Mouse (Mus musculus) right cerebral cortex, postnatal 4 days (tissue): ENCODE data around the gene Lrrc66.

Experiments used
- DNase-seq: peaks from one replicate; pipeline ENCODE4 v3.0.0-alpha.2; 2022

Lrrc66 gene

DNA sequence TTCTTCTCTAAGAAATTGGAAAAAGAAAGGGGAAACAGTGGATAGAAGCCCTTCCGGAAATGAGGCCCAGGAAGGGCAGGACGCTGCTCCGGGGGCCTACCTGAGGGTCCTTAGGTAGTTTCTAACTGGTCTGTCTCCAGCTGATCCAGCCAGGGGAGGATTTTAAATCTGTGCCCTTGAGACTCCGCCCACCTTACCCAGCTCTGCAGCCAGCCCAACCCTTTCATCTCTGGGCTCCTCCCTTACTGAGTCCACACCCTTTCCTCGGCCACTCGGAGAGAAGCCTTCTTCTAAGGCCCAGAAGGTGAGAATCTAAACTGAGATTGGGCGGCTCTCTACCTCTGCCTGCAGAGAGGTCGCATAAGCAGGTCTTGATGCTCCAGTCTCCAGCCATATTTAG lies at the start of gene Lrrc66:
TSS of gene Lrrc66 (minus strand) at position 236 of the 400 bp plus-strand sequence.
- DNase-seq: no peak

- DNase-seq: no peak
Observed at GRCm38 (mm10) chr5:73676626-73677025, 44.3 kb upstream of the Lrrc66 start.

DNA sequence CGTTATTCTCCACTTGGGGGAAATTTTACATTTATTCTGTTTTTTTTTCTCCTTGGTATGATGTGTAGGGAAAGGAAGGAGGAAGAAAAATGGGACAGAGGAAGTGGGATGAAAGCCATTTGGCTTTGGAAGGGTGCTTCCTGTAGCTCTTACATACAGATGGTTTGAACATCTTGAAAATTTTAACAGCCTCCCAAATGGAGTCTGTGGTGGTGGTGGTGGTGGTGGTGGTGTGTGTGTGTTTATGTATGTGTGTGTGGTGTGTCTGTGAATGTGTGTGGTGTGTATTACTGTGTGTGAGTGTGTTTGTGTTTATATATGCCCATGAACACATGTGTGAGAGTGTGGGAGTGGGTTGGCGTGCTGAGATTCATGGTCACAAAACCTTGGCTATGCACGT lies 43.3 kb upstream of the Lrrc66 start:
- no peak for DNase-seq

DNA sequence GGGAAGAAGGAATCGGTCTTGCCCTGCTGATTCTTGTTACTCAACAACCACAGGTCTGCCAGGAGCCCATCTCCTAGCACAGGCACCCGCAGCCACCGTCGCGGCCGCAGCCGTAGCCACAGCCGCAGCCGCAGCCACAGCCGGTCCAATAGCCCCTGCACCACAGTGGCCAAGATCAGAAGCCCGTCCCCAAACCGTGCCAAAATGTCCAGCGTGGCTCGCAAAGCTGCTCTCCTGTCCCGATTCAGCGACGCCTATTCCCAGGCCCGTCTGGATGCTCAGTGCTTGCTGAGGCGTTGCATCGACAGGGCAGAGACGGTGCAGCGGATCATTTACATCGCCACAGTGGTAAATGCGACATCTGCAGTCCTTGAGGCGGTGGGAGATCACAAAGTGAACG lies 37.1 kb upstream of the Lrrc66 start:
- no peak for DNase-seq

DNA sequence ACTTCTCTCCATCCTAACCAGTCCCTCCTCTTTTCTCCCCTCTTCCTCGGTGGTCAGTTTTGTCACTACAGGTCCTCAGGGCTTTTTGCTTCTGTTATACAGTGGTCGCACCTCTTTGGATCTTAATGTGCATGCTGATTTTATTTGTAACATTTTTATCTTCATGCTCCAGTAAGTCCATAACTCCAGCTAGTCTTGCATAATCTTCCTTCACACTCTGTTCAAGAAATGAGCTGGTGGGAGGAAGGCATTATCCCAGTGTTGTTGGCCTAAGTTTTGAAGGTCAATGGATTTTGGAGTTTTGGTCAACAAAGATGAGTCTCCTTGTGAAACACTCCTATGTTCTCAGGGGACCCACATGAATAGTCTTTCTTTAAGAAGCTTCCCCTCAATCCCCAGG lies 35.6 kb upstream of the Lrrc66 start:
- DNase-seq: no peak

DNA sequence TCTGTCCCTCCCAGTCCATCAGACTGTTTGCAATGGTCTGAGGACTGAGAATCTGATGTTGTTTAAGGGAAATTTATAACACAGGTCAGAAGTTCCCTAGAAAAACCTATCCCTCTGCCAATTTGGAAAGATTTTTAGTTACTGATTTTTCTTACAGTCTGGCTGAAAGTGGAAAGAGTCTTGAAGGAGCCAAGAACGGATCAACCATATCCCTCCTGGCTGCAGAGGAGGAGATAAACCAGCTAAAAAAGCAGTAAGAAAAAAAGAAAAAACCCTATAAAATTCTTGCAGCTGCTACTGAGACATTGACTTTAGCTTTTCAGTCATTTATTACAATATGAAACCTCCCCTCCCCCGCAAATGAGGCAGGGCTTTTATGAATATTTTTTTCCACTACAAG lies 34.4 kb upstream of the Lrrc66 start:
- no peak for DNase-seq

GRCm38 (mm10) chr5:73651855-73652201 lies 19.5 kb upstream of the Lrrc66 start:
- no peak for DNase-seq

GRCm38 (mm10) chr5:73651061-73651854 lies 18.9 kb upstream of the Lrrc66 start, which contains the start of gene Spata18:
Spata18 (plus strand) TSS chr5:73651379.
- DNase-seq: peak; percentile 30

DNA sequence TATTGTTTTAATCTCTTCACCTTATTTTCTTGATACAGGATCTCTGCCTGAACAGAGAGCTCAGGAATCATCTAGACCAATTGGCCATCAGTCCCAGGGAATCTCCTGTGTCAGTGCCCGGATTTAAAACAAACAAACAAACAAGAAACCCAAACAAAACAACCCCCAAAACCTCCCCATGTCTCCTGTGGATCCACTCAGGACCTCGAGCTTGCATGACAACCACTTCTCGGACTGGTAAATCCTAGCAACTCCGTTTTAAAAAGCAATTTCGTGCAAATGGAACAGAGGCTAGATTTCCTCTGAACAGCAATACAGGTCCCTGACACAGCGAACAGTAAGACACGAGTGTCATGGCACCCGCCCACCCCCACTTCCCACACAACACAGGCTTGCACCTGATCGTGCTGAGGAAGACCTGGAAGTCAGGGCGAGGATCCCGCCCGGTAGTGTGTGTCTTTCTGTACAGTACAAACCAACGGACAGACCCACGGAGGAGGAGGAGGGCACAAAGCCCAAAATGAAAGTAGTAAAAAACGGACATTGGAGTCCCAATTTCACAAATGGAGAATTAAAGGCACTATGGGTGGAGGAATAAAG lies 18.1 kb upstream of the Lrrc66 start:
- DNase-seq: no peak

- peak; percentile 76 for DNase-seq
Observed at GRCm38 (mm10) chr5:73647261-73647900, 15.1 kb upstream of the Lrrc66 start, which contains the start of gene Sgcb. Sgcb (minus strand) TSS chr5:73647790.

DNA sequence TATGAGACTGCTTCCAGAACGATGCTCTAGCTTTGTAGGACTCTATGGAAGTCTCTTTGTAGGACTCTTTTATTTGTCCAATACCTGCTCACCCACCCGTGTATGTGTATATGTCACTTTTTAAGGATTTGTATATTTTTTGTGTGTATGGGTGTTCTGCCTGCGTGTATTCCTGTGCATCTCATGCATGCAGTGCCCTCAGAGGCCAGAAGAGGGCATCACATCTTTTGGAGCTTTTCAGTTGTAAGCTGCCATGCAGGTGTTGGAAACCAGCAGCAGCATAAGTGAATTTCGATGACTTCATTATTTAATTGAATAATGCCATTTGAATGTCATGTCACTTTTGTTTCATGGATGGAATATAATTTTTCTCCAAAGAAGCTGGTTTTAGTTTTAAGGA lies 9.8 kb upstream of the Lrrc66 start:
- peak; percentile 59 for DNase-seq

DNA sequence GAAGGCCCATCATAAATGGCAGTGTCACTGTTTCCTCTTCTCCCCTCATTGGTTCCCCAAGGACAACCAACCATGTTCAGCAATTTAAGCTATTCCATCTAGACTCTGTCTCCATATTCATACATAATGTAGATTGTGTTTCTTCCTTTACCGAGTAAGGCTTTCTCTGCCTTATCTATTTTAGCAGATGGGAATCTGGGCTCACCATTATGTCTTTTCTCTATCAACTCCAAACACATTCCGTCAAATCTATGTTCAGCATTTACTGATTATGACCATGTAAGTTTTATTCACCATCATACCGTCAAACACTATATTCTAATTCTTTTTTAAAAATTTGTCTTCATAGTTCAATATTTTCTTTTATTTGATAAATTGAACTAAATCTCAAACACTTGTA lies 8.7 kb upstream of the Lrrc66 start:
- no peak for DNase-seq

DNA sequence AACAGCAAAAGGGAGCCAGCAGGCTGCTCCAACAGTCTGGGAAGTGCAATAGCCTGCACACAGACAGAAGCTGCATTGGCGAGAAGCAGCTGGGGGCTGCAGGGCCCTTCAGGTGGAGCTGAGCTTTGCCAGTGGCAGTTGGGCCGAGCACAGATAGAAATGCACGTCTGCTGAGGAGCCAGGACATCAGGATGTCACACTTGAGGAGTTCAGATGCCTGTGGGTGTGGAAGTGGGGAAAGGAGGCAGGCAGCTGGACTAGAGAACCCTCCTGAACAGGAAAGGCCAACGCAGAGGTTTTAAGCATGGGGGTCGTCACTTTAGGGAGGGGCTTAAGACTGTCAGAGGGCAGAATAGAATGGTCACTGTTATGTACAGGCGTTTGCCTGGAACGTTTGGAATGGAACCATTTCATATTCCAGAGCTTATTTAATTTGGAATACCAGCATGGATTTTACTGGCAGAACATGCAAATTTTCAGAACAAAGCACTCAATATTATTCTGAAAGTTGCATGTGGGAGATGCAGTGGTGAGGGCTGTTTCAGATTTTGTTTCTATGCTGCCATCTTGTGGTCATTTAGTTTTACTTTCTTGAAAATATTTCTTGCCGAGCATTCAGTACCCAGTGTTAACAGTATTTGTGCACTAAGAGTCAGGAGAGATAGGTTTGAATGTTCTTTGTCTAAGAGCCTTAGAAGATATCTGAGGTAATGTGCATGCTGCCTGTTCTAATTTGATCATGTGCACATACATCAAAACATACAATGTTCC lies 5.2 kb upstream of the Lrrc66 start:
- DNase-seq: no peak

GRCm38 (mm10) chr5:73633141-73633540 lies 815 bp upstream of the Lrrc66 start:
- peak; percentile 91 for DNase-seq

DNA sequence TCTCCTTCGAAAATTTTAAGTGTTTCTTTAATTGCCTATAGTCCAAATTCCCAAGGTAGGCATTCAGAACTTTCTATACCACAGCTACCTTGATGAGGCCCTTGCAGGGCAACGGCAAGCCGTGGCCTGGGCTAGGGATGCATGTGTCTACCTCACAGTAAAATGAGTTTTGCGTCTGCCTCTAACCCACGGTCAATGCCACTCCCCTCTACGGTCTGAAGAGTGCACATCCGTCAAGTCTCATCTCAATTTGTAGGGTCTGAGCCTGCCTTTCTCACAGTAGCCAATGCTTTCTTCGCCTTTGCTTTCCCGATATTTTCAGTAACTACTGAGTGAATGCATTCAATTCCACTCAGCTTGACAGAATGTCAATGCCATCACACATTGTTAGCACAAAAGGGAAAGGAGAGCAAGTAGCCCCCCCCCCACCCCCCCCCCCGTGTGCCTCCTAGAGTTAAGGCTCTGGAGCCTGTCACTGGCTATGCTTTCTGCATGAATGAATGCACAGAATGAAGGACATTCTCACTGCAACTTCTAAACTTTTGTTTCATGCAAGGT lies 1.2 kb downstream of the Lrrc66 start:
- no peak for DNase-seq

DNA sequence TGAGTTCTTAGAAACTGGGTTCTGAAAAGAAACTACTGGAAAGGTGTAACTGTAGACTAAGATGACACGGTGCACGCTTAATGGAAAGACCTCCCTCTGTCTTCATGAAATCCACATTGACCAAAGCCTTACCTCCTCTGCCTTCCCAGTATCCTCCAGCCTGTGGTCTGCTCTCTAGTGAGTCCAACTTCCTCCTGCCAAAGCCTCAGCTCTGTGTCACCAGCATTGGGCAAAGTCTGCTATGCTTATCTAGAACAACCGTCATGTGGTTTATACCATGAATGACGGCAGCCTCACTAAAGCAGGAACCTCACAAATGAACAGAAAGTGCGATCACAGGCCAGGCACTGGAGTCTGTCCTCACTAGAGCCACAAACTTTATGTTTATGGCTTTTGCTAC lies 2.2 kb downstream of the Lrrc66 start:
- DNase-seq: no peak

DNA sequence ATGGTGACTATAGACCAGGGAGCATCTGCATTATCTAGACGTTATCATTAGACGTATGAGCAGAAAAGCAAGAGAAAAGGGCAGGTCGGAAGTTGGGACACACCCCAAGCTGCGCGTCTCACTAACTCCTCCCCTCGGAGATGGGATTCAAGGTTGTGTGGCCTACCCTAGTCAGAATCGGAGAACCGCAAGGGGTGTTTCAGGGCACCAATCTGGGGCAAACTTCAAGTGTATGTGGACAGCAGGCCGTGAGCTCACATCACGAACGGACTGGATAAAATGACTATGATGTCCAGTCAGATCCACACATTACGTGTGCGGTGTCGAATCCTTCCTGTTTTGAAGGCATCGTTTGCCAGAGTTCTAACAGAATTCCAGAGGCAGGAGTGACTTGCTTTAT lies 4.3 kb downstream of the Lrrc66 start:
- no peak for DNase-seq

- no peak for DNase-seq
Observed at GRCm38 (mm10) chr5:73627559-73627958, 4.8 kb downstream of the Lrrc66 start.

GRCm38 (mm10) chr5:73626842-73627241 lies 5.5 kb downstream of the Lrrc66 start:
- DNase-seq: no peak

GRCm38 (mm10) chr5:73625505-73625904 lies 6.8 kb downstream of the Lrrc66 start:
- no peak for DNase-seq

DNA sequence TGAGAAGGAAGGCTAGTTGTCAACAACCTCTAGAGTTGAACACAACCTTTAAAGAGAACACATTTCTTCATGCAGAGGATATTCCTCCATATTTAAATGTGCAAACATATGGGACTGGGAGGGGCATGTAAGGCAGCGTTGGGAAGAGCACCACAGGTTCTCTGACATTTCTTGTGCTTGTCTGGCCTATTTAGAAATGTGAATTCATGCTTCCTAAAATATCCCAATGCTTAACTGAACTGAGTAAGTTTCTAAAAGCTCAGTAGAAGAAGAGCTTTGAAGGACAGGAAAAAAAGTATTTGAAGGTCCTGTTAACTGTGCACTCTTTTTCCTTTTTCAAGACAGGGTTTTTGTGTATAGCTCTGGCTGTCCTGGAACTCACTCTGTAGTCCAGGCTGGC lies 13.4 kb downstream of the Lrrc66 start:
- DNase-seq: no peak

- no peak for DNase-seq
Observed at GRCm38 (mm10) chr5:73615211-73615610, 17.1 kb downstream of the Lrrc66 start.

GRCm38 (mm10) chr5:73613296-73613695 lies 19.0 kb downstream of the Lrrc66 start:
- DNase-seq: no peak
